Mouse (Mus musculus): ENCODE data around the gene Gm5072. TPM values are rescaled to one million over a fixed set of nuclear protein-coding genes. Genes with fewer than 3 reads are reported as not detected.
"Not testable (repeated sequence)": the region's sequence is repeated elsewhere in the genome, so short reads cannot be mapped to it uniquely, and the experiment has no call there.

Gene Gm5072
- total RNA-seq (2015) (not detected in 2 replicates), total RNA-seq (2017) (not detected in 2 replicates)

- ATAC-seq (ENCODE audit: poor library complexity, severe bottlenecking): not testable (repeated sequence)
Measured at GRCm38 (mm10) chrX:91392200-91392599, at the start of gene Gm5072. Gene Gm5072, plus strand, starts transcription at chrX:91392500.

Other genes with a start within 250 kb of the Gm5072 start
- gene Mageb2, start 60.8 kb upstream of the Gm5072 start, total RNA-seq (2015): not detected in 2 replicates
- gene Mageb2, start 60.8 kb upstream of the Gm5072 start, total RNA-seq (2017): not detected in 2 replicates
- not detected in 2 replicates for gene Gm8914, start 87.6 kb downstream of the Gm5072 start, total RNA-seq (2015)
- gene Gm8914, start 87.6 kb downstream of the Gm5072 start, total RNA-seq (2017): not detected in 2 replicates
- gene 1700084M14Rik, start 183.4 kb downstream of the Gm5072 start, total RNA-seq (2015): not detected in 2 replicates
- not detected in 2 replicates for gene 1700084M14Rik, start 183.4 kb downstream of the Gm5072 start, total RNA-seq (2017)
- gene Gm14781, start 239.7 kb downstream of the Gm5072 start, total RNA-seq (2015): not detected in 2 replicates
- gene Gm14781, start 239.7 kb downstream of the Gm5072 start, total RNA-seq (2017): not detected in 2 replicates

Measured in megakaryocyte, adult 5-6 weeks (primary cell).